Mouse (Mus musculus): ENCODE measurements around the gene Dhh.

Dhh gene

DNA sequence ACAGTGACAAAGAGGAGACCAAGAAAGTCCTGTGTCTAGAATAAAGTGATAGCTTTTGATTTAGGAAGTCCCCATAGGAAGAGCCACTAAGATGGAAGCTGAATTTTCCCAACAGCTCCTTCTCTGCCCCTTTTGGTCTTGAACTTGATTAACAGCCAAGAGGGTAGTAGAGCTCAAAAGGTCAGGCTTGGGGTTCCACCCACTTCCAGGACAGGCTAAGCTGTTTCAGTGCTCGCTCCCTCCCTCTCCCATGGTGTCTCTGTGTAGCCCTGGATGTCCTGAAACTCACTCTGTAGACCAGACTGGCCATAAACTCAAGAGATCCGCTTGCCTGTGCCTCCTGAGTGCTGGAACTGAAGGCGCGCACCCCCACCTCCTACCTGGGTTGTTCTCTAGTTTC, 17.7 kb upstream of the Dhh start:
- DNase-seq (ENCODE audit: extremely low read depth, low read depth): no peak

DNA sequence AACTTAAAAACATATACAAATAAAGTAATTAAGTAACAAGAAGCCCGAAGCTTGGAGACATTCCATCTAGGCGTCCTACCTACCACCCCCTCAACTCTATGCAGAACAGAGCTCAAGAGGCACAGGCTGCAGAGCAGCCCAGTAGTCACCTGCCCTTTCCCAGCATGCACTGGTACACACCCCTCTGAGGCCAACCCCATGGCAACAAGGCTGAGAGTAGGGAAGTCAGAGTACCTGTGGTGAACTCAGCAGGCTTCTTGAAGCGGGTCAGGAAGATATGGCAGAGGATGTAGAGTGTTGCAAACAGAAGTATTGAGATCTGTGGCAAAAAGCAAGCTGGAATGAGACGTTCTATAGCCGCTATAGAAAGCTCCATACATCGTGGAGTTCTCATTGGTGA, 16.6 kb upstream of the Dhh start:
- DNase-seq (ENCODE audit: extremely low read depth, low read depth): no peak

DNA sequence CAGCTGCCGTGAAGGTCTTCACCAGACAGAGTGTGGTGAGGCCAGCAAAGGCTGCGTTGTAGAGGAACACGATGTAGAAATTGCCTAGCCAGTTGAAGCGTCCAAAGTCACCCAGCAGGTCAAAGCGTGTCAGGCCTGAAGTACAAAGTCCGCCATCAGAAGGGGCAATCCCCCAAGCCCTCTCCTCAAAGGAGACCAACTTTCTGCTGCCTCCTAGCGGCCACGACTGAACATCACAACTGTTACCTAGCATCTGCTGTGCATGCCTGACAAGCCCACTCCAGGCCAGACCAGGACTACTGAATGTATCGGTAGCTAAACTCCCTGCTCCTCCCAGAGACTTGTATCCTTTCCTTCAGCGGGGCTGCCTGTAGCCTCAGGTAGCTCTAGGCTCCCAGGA, 6.4 kb upstream of the Dhh start:
- DNase-seq (ENCODE audit: extremely low read depth, low read depth): no peak

DNA sequence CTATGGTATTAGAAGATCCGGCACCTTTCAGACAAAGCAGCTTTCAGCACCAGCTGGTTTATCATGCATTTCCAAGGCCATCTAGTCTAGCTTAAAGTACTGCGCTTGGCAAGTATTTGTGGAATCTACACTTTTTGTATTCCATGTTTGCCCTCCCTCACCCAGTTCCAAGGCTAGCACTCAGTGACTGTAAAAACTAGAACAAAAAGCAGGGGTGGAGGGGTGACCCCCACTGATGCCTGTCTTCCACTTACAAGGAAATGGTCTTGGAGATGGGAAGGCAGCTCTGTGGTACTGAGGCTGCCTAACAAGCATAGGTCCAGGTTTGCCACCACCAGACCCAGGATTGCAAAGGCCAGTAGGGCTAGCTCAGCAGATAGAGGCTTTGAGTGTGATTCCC, 4.3 kb upstream of the Dhh start:
- no peak for DNase-seq (ENCODE audit: extremely low read depth, low read depth)

DNA sequence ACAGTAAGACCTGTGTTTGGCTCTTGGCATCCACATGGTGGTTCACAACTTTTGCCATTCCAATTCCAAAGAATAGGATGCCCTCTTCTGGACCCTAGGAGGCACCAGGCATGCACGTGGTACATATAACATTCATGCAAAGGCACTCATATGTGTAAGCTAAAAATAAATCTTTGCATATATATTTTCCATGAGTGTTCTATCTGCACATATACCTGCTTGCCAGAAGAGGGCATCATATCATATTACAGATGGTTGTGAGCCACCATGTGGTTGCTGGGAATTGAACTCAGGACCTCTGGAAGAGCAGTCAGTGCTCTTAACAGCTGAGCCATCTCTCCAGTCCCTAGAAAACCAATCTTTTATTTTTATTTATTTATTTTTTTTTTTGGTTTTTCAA, 3.2 kb upstream of the Dhh start:
- no peak for DNase-seq (ENCODE audit: extremely low read depth, low read depth)

DNA sequence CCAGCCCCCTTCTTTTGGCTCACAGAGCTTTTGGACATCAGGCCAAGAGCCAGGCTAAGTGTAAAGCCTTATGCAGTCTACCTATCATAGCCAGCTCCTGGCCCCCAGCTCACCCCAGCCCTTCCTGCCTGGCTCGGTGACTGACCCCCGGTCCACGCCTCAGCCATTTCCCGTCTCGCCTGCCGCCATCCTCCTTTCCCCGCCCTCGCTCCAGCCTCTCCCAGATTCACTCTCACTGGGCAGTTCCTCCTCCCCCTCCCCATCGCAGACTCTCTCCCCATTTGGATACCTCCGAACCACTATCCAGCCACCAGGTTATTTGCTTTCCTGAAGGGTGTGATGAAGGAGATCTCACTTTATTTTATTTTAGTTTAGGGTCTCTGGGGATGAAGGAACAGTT, 845 bp downstream of the Dhh start:
- no peak for DNase-seq (ENCODE audit: extremely low read depth, low read depth)

DNA sequence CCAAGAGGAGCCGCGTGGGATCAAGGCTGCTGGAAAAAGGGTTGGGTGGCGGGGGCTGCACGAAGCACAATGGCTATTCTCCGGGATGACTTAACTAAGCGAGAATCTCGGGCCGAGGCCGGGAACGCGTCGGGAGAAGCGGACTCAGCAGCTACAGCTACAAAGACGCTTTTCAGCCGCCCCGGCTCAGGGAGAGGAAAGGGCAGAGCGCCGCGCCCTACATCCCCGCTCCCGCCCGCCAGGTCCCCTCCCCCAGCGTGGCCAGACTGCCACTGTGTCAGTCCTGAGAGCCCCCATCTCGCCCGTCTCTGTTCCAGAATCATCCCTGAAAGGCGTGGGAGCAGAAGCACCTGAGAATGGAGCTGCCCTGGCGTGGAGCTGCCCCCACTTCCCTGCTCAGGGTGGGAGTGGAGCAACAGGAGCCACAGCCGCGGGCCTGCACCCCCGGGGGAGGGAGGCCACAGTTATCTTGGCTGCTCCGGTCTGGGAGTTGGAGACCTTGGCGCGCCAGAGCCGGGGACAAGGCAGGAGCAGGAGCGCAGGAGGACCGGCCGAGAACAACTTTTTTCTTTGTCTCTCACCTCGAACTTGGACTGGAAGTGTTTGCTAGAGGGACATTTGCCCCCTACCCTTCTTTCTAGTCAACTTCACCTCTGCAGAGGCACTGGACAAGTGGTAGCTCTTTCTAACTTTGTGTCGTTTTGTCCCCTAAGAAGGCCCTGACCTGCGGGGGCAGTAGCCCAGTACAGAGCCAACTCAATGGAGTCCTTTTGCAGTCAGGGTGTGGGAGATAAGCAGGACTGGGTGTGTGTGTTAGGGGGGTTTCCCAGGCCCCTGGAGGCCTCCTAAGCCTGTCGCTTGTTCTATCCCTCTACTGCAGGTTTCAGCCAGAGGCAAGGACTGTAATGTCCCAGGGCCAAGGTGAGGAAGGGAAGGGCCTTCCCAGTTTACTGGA, 2.4 kb downstream of the Dhh start:
- DNase-seq (ENCODE audit: extremely low read depth, low read depth): no peak

DNA sequence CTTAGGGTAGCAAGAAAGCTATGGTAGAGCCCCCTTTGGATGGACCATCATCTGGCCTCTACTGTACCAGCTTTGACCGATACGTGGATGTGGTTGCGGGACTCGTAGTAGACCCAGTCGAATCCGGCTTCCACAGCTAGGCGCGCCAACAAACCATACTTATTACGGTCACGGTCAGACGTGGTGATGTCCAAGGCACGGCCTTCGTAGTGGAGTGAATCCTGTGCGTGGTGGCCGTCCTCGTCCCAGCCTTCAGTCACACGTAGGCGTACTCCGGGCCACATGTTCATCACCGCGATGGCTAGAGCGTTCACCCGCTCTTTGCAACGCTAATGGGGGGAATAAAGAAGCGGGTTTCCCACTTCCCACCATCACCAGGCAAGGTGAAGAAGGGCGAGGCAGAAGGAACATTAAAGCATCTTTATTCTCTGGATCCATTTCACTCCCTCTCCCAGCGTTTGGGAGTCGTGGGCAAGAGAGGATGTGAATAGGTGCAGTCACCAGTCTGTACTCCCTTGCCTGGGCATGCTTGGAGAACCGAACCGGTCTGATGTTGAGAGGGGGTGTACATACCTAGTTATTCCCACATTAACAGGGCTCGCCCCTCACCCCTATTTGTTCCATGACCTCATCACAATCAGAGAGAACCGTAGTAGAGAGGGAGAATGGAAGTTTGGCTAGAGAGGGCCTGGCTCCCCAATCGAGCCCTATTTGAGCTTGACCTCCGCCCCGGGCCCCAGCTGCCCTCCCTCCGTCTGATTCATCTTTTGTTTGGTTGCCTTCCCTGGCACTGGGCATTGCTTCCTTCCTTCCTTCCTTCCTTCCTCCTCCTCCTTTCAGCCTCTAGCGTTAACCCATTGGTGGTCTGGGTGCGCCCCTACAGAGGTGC, 3.4 kb downstream of the Dhh start:
- no peak for DNase-seq (ENCODE audit: extremely low read depth, low read depth)

DNA sequence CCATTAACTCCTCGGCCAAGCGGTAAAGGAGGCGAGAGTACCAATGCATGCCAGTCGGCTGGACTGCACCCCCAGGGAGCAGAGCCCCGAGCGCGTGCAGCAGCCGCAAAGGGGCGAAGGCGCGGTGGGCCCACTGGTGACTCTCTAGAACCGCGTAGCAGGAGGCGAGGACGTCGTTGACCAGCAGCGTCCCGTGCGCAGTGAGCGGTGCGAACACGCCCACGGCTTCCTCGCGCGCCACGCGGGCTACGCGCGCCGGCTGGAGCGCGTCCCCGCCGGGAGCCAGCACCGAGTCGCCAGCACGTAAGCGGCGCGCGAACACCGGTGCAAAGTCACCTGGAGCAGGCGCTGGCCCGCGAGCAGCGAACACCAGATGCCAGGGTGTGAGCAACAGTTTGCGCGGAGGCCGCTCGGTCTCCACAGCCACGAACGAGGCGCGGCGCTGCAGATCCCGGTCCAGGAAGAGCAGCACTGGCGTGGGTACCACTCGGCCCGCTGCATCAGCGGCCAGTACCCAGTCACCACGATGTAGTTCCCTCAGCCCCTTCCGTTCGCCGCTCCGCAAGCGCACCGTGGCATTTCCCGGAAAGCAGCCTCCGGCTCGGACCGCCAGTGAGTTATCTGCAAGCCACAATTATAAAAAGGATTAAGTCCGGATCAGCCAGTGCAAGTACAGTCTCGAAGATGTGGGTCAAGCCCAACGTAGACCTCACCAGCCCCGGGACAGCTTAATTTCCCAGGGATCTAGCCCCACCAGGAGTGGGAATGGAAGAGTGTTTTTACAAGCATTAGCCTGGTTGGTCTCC, 4.2 kb downstream of the Dhh start, which contains the start of gene Rhebl1:
Gene Rhebl1 (minus strand): TSS at position 601 of the 806 bp plus-strand sequence.
- no peak for DNase-seq (ENCODE audit: extremely low read depth, low read depth)

DNA sequence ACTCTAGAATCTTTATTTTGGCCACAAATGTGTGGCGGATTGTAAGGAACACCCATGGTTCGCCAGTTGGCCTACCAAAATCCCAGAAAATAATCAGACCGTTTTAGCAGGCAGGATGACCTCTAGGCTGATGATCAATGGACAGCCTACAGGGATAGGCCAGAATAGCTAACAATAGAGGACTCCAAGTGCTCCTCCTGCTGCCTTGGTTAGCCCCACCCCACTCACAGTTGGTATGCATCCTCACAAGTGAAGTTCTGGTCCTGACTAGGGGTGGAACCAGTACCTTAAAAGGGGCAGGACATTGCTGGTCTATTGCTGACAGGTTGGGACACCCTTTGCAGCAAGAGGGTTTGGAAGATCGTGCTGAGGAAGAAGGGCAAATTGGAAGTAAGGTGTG, 5.3 kb downstream of the Dhh start:
- DNase-seq (ENCODE audit: extremely low read depth, low read depth): no peak

DNA sequence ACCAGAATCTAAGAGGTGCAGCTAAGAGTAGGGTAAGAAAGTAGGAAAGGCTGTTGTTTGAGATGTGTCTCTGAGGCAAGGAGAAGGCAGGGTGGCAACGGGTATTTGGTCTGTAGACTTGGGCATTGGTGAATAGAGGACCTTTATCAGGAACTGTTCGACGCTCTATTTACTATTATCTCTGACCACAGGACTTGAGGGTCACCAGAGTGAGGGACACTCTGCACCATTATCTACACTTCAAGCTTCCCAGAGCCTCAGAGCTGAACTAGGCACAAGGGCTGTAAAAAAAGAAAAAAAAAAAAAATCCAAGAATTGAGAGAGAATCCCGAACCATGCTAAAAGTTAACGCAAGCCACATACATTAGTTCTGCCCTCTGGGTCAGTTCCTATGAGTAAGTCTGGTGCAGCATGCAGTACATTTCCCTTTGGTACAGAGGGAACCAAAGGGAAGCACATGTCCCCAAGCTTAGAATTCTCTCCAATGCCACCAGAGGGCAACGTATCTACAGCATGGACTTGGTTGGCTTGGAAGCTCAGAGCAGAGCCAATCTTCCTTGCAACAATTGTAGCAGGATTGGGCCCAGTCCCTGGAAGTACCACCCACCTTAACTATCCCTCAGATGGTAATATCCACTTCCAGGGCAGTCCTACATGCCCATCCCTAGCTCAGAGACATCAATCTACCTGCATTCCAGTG, 6.3 kb downstream of the Dhh start:
- peak; percentile 76 for DNase-seq (ENCODE audit: extremely low read depth, low read depth)

DNA sequence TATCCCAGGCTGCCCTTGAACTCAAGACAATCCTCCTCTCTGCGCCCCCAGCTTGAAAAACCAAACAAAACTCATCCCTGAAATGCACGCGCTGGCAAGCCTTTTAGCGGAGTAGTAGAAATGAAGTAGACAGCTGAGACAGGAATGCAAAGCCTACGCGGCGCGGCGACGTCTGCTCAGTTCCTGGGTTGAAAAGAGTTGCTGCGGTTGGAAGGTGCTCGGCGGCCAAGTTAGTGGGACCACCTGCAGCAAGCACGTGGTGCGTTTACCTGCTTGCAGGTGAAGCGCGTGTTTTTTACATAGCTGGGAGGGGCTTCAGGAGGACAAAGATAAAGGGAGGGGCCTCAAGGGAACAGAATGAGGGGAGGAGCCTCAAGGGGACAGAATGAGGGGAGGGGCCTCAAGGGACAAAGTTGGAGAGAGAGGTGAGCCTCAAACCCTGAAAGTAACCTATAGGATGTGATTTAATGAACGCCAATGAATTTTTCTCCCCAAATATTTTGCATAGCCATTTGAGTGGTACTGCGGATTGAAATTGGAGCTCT, 7.1 kb downstream of the Dhh start:
- no peak for DNase-seq (ENCODE audit: extremely low read depth, low read depth)

DNA sequence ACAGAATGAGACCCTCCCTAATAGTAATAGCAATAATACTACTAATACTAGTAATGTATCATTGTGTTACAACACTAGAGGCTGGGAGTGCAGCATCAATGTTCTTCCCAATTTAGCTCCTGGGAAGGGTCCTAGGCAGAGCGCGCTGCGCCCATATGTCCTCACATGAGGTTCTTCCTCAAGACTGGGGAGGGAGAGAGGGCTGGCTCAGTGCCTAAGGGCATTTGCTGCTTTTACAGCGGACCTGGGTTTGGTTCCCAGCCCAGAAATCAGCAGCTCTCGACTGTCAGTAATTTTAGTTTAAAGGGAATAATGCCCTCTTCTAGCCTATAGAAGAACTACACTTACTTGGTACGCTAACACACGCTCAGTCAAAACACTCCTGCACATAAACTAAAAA, 10.8 kb downstream of the Dhh start:
- no peak for DNase-seq (ENCODE audit: extremely low read depth, low read depth)

DNA sequence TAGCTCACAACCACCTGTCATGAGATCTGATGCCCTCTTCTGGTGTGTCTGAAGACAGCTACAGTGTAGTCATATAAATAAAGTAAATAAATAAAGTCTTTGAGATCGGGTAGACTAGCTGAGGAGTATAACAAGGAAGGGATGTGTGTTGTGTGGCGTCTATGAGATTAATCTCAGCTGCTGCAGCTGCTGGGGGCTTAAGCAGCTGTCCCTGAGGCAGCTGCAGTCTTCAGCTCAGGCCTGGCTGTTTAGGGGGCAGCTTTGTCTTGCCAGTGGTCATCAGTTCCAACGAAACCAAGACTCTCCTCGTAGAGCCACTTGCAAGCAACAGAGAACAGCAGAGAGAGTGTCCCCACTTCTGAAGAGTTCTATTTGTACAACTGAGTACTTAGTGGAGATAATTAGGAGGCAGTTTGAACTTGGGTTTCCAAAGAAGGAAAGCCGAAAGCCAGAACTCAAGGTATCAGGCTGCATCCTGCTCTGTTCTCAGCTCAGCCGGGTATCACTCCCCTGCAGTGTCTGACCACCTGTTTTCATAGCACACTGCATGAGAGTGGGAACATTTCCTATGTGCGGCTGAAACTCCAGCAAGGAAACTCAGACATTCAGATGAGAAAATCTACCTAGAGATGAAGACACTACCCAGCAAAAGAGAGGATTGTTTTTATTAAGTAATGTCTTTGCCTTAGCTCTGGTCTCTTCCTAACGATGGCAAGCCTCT, 11.5 kb downstream of the Dhh start:
- DNase-seq (ENCODE audit: extremely low read depth, low read depth): no peak

DNA sequence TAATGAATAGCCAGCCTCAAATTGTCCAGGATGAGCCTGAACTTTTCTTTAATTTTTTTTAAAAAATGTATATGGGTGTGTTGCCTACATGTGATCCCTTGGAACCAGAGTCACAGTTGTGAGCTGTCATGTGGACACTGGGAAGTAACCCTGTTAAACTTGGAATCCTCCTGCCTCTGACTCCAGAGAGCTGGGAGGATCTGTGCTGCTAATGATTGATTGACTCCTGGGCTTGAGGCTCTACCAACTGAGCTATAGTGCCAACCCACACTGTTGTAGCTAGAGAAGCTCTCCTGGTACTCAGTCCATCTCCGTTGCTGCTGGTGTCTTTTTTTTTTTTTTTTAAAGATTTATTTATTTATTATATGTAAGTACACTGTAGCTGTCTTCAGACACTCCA, 14.2 kb downstream of the Dhh start:
- DNase-seq (ENCODE audit: extremely low read depth, low read depth): no peak

DNA sequence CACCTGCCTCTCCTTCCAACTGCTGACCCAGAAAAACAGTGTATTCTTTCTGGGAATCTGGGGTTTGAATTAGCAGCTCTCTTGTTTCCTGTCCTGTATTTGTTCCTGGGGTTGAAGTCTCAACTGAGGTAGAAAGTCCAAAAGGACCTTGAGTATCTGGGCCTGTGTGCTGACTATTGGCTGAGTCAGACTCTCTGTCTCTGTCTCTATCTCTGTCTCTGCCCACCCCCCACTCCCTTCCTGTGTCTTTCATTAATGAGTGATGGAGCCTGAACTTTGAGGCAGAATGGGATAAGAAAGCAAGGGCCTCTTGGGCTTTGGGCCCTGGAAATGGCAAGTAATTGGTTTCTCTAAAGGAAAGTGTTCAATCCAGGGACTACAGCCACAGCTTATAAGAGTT, 14.7 kb downstream of the Dhh start:
- no peak for DNase-seq (ENCODE audit: extremely low read depth, low read depth)

DNA sequence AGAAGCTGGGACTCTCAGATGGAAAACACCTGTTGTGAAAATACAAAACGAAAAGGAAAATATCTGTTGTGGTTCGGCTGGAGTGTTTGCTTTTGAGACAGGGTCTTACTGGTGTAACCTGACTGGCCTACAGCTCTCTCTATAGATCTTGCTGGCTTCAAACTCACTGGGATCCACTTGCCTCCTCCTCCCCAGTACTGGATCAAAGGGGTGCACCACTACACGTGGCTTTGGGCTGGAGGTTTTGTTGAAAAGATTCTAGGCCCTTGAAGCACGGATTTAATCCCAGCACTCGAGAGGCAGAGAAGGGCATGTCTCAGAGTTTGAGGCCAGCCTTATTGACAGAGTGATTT, 16.7 kb downstream of the Dhh start:
- no peak for DNase-seq (ENCODE audit: extremely low read depth, low read depth)

DNA sequence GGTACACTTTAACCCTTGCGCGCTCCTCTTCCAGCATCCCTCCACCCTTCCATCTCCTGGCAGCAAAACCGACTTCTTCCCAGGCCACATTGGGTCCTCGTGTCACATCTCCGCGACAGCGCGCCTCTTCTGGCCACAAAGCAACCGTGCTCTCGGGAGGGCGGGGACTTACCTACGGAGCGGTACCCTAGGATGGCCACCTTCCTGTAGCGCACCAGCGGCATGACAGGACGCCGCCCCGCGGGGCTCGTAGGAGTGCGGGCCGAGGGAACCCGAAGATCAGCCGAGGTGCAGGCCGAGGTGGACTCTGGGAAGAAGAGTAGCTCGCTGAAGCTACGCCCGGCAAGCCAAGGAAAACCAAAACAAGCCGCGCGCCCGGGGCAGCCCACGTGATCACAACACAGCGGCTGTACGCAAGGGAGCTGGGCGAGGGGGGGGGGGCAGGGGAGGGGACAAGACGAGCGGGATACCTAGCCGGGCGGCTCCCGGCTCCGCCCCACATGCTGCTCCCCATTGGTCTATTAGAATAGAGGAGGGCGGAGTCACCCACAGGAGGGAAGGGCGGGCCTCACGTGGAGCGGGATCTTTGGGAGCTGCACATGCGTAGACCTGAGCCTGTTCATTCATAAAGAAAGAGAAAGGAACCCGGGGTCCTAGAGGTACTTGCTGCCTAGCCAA, 17.2 kb downstream of the Dhh start:
- peak; percentile 95 for DNase-seq (ENCODE audit: extremely low read depth, low read depth)

DNA sequence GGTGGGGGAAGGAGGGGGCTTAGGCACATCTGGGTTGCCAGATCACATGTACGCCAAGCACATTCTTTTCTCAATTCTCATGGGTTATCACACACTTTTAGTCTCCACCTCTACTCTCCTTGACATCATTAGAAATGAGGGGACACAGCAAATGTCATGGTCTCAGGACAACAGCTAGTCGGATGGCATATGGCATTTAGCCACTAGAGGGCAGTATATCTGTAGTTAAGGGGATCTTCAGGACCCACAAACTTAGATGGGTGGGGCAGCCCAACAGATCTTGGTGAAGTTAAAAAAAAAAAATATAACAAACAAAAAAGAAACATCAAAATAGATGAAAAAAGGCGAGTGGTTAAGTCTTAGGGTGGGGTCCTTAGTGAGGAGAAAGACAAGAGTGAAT, 21.0 kb downstream of the Dhh start:
- DNase-seq (ENCODE audit: extremely low read depth, low read depth): peak; percentile 85

All from MEL-GATA-1-ER (cell line).